Mouse (Mus musculus): ENCODE data around the gene Zfp709.
"Not testable (repeated sequence)": the region's sequence is repeated elsewhere in the genome, so short reads cannot be mapped to it uniquely, and the experiment has no call there.

Zfp709 gene

GRCm38 (mm10) chr8:71925791-71926190, 44.0 kb downstream of the Zfp709 start:
- ATAC-seq (ENCODE audit: low TSS enrichment), result no peak

GRCm38 (mm10) chr8:71926551-71926950, 44.7 kb downstream of the Zfp709 start:
- no peak for ATAC-seq (ENCODE audit: low TSS enrichment)

GRCm38 (mm10) chr8:71927779-71928178, 46.0 kb downstream of the Zfp709 start:
- ATAC-seq (ENCODE audit: low TSS enrichment), result no peak

- ATAC-seq (ENCODE audit: low TSS enrichment), result not testable (repeated sequence)
Observed at GRCm38 (mm10) chr8:71938037-71938436, 56.2 kb downstream of the Zfp709 start.

GRCm38 (mm10) chr8:71940293-71941208, 58.7 kb downstream of the Zfp709 start:
- ATAC-seq (ENCODE audit: low TSS enrichment), result no peak

GRCm38 (mm10) chr8:71941776-71942175, 60.0 kb downstream of the Zfp709 start:
- ATAC-seq (ENCODE audit: low TSS enrichment), result no peak
